Mouse (Mus musculus) ES-E14 (cell line): Measurements from ENCODE around the gene Ankrd13b.

Experiments used
- CHD2 ChIP-seq: IDR thresholded peaks from 2 replicates; pipeline ENCODE4 v1.6.1; 2014; ENCODE audit warnings: mild to moderate bottlenecking, low read depth, low read length, inconsistent platforms
- HCFC1 ChIP-seq: IDR thresholded peaks from 2 replicates; pipeline ENCODE4 v1.6.1; 2012; ENCODE audit warnings: low read length, inconsistent platforms, borderline replicate concordance; ENCODE audit not compliant: insufficient read depth
- MAFK ChIP-seq: IDR thresholded peaks from 2 replicates; pipeline ENCODE4 v1.6.1; 2014; ENCODE audit warnings: mild to moderate bottlenecking, low read depth, low read length, inconsistent platforms; ENCODE audit not compliant: insufficient read depth
- ZC3H11A ChIP-seq: IDR thresholded peaks from 2 replicates; pipeline ENCODE4 v1.6.1; 2012; ENCODE audit warnings: low read depth, mild to moderate bottlenecking, inconsistent platforms, low read length, borderline replicate concordance
- ZNF384 ChIP-seq: IDR thresholded peaks from 2 replicates; pipeline ENCODE4 v1.6.1; 2012; ENCODE audit warnings: low read depth, low read length, inconsistent platforms

DNA sequence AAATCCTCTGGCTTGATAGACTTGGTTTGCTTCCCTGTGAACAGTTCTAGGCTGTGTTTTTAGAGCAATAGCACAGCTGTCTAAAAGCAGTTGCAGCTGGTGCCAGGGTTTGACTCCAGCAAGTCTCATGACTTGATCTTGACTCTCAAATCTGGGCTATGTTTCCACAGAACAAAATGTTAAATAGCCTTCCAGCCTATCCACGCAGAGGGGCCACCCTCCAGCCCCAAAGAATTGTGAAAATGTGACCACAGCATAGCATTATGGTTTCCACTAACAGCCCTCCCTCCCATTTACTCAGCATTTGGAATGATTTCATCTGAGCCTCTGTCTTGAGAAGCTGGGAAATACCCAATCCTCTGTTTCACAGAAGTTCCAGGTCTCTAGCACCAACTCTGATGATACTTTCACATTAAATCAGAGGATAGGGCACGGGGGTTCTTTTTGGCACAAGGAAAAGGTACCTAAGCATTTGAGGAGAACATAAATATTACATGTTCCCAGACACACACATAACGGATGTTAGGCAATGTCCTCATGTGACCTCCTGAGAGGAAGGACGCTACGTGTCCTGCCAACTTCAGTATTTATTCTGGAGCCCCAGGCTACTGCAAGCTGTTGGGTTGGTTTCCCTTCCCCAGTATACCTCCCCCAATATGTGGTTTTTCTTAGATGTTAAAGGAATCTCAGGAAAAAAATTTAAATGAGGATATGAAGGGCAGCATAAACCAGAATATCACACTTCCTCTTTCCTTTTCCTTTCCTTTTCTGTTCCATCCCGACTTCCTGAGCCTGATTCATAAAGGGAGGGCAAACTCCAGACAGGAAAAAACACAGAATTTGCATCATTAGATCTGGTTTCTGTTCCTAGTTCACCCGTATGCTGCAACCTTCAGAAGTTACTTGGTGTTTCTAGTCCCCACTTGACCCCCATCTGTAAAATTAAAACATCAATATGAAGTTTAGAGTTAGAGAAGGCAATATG, 47.0 kb downstream of the Ankrd13b start:
- TF ChIP-seq HCFC1 (no peak), MAFK (no peak), CHD2 (no peak), ZNF384 (no peak), ZC3H11A (no peak)
